In genomic region chr1:89643445-89644100, GRCm38 (mm10) we compare ENCODE assay signal across 8 mouse cellular contexts.
DNase-seq lines count a peak whose midpoint lies in the region; ATAC-seq and TF ChIP-seq lines count a peak whose summit lies in the region.

No protein-coding gene starts in this region.

- DNase-seq in gastrocnemius, postnatal 10 days, result peak; percentile 41
- DNase-seq in gastrocnemius, postnatal 36 days, result no peak
- peak; percentile 25 for DNase-seq in ES-E14 (ENCODE audit: low read depth, low spot score)
- DNase-seq in embryo, embryonic 10.5 days (ENCODE audit: low spot score), result peak; percentile 70
- DNase-seq in liver, embryonic 11.5 days (ENCODE audit: low spot score), result no peak
- peak; percentile 59 for DNase-seq in naive thymus-derived CD4-positive, alpha-beta T cell, adult 2 months (ENCODE audit: low read depth)
- no peak for DNase-seq in ovary, adult 18-20 months (ENCODE audit: low spot score)

- no peaks in the 10 kb centered on the region for H3K9me3 ChIP-seq in ES-E14 (ENCODE audit: control insufficient read depth, insufficient read depth, low read depth, low read length)
- no peaks in the 10 kb centered on the region for H3K9me3 ChIP-seq in hindbrain, embryonic 13.5 days
- no peaks in the 10 kb centered on the region for H3K9me3 ChIP-seq in liver, embryonic 11.5 days (ENCODE audit: control insufficient read depth, low read length)

- H3K4me2 ChIP-seq in hindbrain, embryonic 13.5 days, result no peak overlapping the region
- peak overlapping the region; percentile 51 for H3K4me2 ChIP-seq in liver, embryonic 11.5 days

- no peak overlapping the region for H3K4me3 ChIP-seq in ES-E14 (ENCODE audit: insufficient read depth in 1 of 2, low read depth in 1 of 2, low read length in 2 of 2, poor library complexity in 1 of 2, severe bottlenecking in 1 of 2)
- no peak overlapping the region for H3K4me3 ChIP-seq in hindbrain, embryonic 13.5 days
- H3K4me3 ChIP-seq in liver, embryonic 11.5 days (ENCODE audit: low read depth, low read length), result peak overlapping the region; percentile 8; the same call in 1 of the 2 replicates

- H3K4me1 ChIP-seq in ES-E14 (ENCODE audit: control insufficient read depth in 2 of 2, insufficient read depth in 2 of 2, low read length in 2 of 2, poor library complexity in 1 of 2), result peaks cover 0 to 3% of the 10 kb centered on the region in 2 experiments; a peak in 1 of 4 replicates
- peaks cover 29% of the 10 kb centered on the region for H3K4me1 ChIP-seq in hindbrain, embryonic 13.5 days (replicated peaks)
- H3K4me1 ChIP-seq in liver, embryonic 11.5 days (replicated peaks; ENCODE audit: control insufficient read depth, insufficient read depth, low read length), result peaks cover 4% of the 10 kb centered on the region

- intact Hi-C loops in gastrocnemius, postnatal 36 days (cut with DNase I), result loop anchor here (2.0 kb wide), 1 partner anchor 299 kb away; no protein-coding TSS in a partner anchor

- ATAC-seq in hindbrain, embryonic 13.5 days (ENCODE audit: low FRiP score), result peak; percentile 25; the same call in 1 of the 2 replicates
- peak; percentile 68 for ATAC-seq in liver, embryonic 11.5 days (replicated peaks; ENCODE audit: low FRiP score)

- H3K27ac ChIP-seq in ES-E14 (ENCODE audit: insufficient read depth, low read depth, low read length, poor library complexity, severe bottlenecking), result no peak overlapping the region
- no peak overlapping the region for H3K27ac ChIP-seq in hindbrain, embryonic 13.5 days
- no peak overlapping the region for H3K27ac ChIP-seq in liver, embryonic 11.5 days (ENCODE audit: low read depth, low read length)

- WGBS in hindbrain, embryonic 13.5 days, result 75% methylated on average over 8 of the region's 8 CpGs
- 53% methylated on average over 8 of the region's 8 CpGs for WGBS in liver, embryonic 11.5 days

- H3K27me3 ChIP-seq in hindbrain, embryonic 13.5 days, result no peaks in the 10 kb centered on the region; the same call in 1 of the 2 replicates
- no peaks in the 10 kb centered on the region for H3K27me3 ChIP-seq in liver, embryonic 11.5 days (replicated peaks; ENCODE audit: control insufficient read depth, insufficient read depth, low read length)

- H3K9ac ChIP-seq in ES-E14 (ENCODE audit: insufficient read depth, low read depth, low read length, poor library complexity, severe bottlenecking), result no peak overlapping the region
- H3K9ac ChIP-seq in hindbrain, embryonic 13.5 days, result no peak overlapping the region
- H3K9ac ChIP-seq in liver, embryonic 11.5 days (ENCODE audit: low read depth, low read length), result 0 out of 2 replicates have a peak overlapping the region, but pooled peaks have one; percentile 25

- in situ Hi-C loops in ES-E14 (cut with MboI; ENCODE audit: low sequenced_read_pairs in 2 of 2, unreplicated experiment in 2 of 2), result loop anchor here in 1 of 2 experiments (10.0 kb wide), 1 partner anchor 301 kb away; no protein-coding TSS in a partner anchor

- H3K36me3 ChIP-seq in ES-E14 (ENCODE audit: control insufficient read depth, insufficient read depth, low read length, poor library complexity, severe bottlenecking), result peaks cover 6% of the 10 kb centered on the region; the same call in 1 of the 2 replicates
- peaks cover 15% of the 10 kb centered on the region for H3K36me3 ChIP-seq in hindbrain, embryonic 13.5 days
- H3K36me3 ChIP-seq in liver, embryonic 11.5 days (ENCODE audit: control insufficient read depth, insufficient read depth, low read length), result peaks cover 1% of the 10 kb centered on the region; the same call in 1 of the 2 replicates

TF ChIP-seq in ES-E14, 5 proteins besides CTCF, POLR2A, EP300 and RAD21:
- TF ChIP-seq ZC3H11A (IDR thresholded peaks at IDR 0.05; ENCODE audit: borderline replicate concordance, low read depth, low read length), result no peak
- TF ChIP-seq HCFC1 (IDR thresholded peaks at IDR 0.05; ENCODE audit: borderline replicate concordance, insufficient read depth, low read length), result no peak
- TF ChIP-seq CHD2 (IDR thresholded peaks at IDR 0.05; ENCODE audit: low read depth, low read length), result no peak
- no peak for TF ChIP-seq ZNF384 (IDR thresholded peaks at IDR 0.05; ENCODE audit: low read depth, low read length)
- TF ChIP-seq MAFK (IDR thresholded peaks at IDR 0.05; ENCODE audit: insufficient read depth, low read depth, low read length), result no peak

Comparison
In these comparisons a context has a peak if more than half of its experiments do, and no peak if none do; other contexts are left out.
1. DNase-seq: peak in gastrocnemius, postnatal 10 days (single experiment), ES-E14 (single experiment), embryo, embryonic 10.5 days (single experiment) and naive thymus-derived CD4-positive, alpha-beta T cell, adult 2 months (single experiment); none in gastrocnemius, postnatal 36 days (0 of 2), liver, embryonic 11.5 days (single experiment) and ovary, adult 18-20 months (single experiment).